Mouse (Mus musculus) stomach, embryonic 15.5 days (tissue): ENCODE measurements at regions not wholly inside any gene's neighbourhood (a gene's known extent, or its start where the extent isn't known, plus 50 kb on each side); places are given as distances from the start of the nearest gene placed in this dataset.

Experiments used
- ATAC-seq: fragments of 200-750 bp; cut with Nextera tagmentation; 2 replicates; pipeline ENCODE4 v1.8.0; 2017; ENCODE audit warnings: low read depth, moderate number of reproducible peaks, moderate TSS enrichment; ENCODE audit not compliant: insufficient read depth, low FRiP score
- H3K27ac ChIP-seq: fragments of 300-500 bp; sonication (generic); 2 replicates; pipeline ENCODE4 v1.5.1; 2015; ENCODE audit warnings: mild to moderate bottlenecking, inconsistent platforms
- H3K27me3 ChIP-seq: fragments of 300-500 bp; sonication (generic); replicated peaks from 2 replicates; pipeline ENCODE4 v1.6.1; 2015; ENCODE audit warnings: inconsistent platforms
- H3K36me3 ChIP-seq: fragments of 300-500 bp; sonication (generic); 2 replicates; pipeline ENCODE4 v1.6.1; 2015; ENCODE audit warnings: inconsistent platforms
- H3K4me1 ChIP-seq: fragments of 300-500 bp; sonication (generic); 2 replicates; pipeline ENCODE4 v1.6.1; 2015; ENCODE audit warnings: inconsistent platforms
- H3K4me2 ChIP-seq: fragments of 300-500 bp; sonication (generic); 2 replicates; pipeline ENCODE4 v1.6.1; 2015; ENCODE audit warnings: mild to moderate bottlenecking, inconsistent platforms
- H3K4me3 ChIP-seq: fragments of 300-500 bp; sonication (generic); replicated peaks from 2 replicates; pipeline ENCODE4 v1.5.1; 2015; ENCODE audit warnings: inconsistent platforms
- H3K9ac ChIP-seq: fragments of 300-500 bp; sonication (generic); 2 replicates; pipeline ENCODE4 v1.6.1; 2015; ENCODE audit warnings: inconsistent platforms
- H3K9me3 ChIP-seq: fragments of 300-500 bp; sonication (generic); 2 replicates; pipeline ENCODE4 v1.6.1; 2016; ENCODE audit warnings: inconsistent platforms
- WGBS: fragments of 180-500 bp; shearing (Covaris S2); methylation state at CpG from one replicate; pipeline ENCODE4 v1.1.7; 2015; 5-methylcytosine and 5-hydroxymethylcytosine counted together

GRCm38 (mm10) chr14:110276192-110276591 lies 478.8 kb downstream of the Slitrk6 start:
- H3K27ac ChIP-seq = no peak overlapping the region
- no peak overlapping the region for H3K4me3 ChIP-seq
- no peaks in the 10 kb centered on the region for H3K36me3 ChIP-seq
- no peaks in the 10 kb centered on the region for H3K27me3 ChIP-seq
- no peaks in the 10 kb centered on the region for H3K4me1 ChIP-seq
- ATAC-seq = no peak
- 4% methylated on average over 1 of the region's 1 CpGs for WGBS
- no peak overlapping the region for H3K9ac ChIP-seq
- H3K4me2 ChIP-seq = no peak overlapping the region
- no peaks in the 10 kb centered on the region for H3K9me3 ChIP-seq

- no peak for ATAC-seq
- 82% methylated on average over 2 of the region's 2 CpGs for WGBS
- no peak overlapping the region for H3K4me3 ChIP-seq
These were observed 483.7 kb downstream of the Slitrk6 start for GRCm38 (mm10) chr14:110271270-110271669.

GRCm38 (mm10) chr14:110244466-110244865 lies 510.5 kb downstream of the Slitrk6 start:
- no peak overlapping the region for H3K27ac ChIP-seq
- no peak overlapping the region for H3K4me3 ChIP-seq
- H3K4me1 ChIP-seq = no peaks in the 10 kb centered on the region
- no peaks in the 10 kb centered on the region for H3K36me3 ChIP-seq
- no peak overlapping the region for H3K4me2 ChIP-seq
- 72% methylated on average over 1 of the region's 1 CpGs for WGBS
- H3K9ac ChIP-seq = no peak overlapping the region
- ATAC-seq = no peak
- no peaks in the 10 kb centered on the region for H3K9me3 ChIP-seq
- no peaks in the 10 kb centered on the region for H3K27me3 ChIP-seq

More at GRCm38 (mm10) chr14:110271270-110271669, 483.7 kb downstream of the Slitrk6 start:
- H3K9me3 ChIP-seq = no peaks in the 10 kb centered on the region
- no peak overlapping the region for H3K4me2 ChIP-seq
- no peak overlapping the region for H3K9ac ChIP-seq
- no peaks in the 10 kb centered on the region for H3K4me1 ChIP-seq
- no peaks in the 10 kb centered on the region for H3K27me3 ChIP-seq
- no peak overlapping the region for H3K27ac ChIP-seq
- H3K36me3 ChIP-seq = no peaks in the 10 kb centered on the region

- H3K9ac ChIP-seq = no peak overlapping the region
- H3K9me3 ChIP-seq = no peaks in the 10 kb centered on the region
- WGBS = 84% methylated on average over 2 of the region's 2 CpGs
- no peaks in the 10 kb centered on the region for H3K4me1 ChIP-seq
- ATAC-seq = no peak
- H3K27ac ChIP-seq = no peak overlapping the region
- no peaks in the 10 kb centered on the region for H3K36me3 ChIP-seq
- no peak overlapping the region for H3K4me2 ChIP-seq
- H3K4me3 ChIP-seq = no peak overlapping the region
- H3K27me3 ChIP-seq = no peaks in the 10 kb centered on the region
These were observed 511.4 kb downstream of the Slitrk6 start for GRCm38 (mm10) chr14:110243549-110243948.

GRCm38 (mm10) chr14:110238800-110239199 lies 516.1 kb downstream of the Slitrk6 start:
- Histone ChIP-seq H3K4me3 (no peak overlapping the region), H3K27me3 (no peaks in the 10 kb centered on the region), H3K4me1 (no peaks in the 10 kb centered on the region), H3K9ac (no peak overlapping the region), H3K4me2 (no peak overlapping the region), H3K9me3 (no peaks in the 10 kb centered on the region), H3K36me3 (no peaks in the 10 kb centered on the region), H3K27ac (no peak overlapping the region)
- 74% methylated on average over 2 of the region's 2 CpGs for WGBS
- no peak for ATAC-seq

GRCm38 (mm10) chr14:110224678-110225446 lies 530.1 kb downstream of the Slitrk6 start:
- H3K36me3 ChIP-seq = no peaks in the 10 kb centered on the region
- H3K9ac ChIP-seq = no peak overlapping the region
- H3K4me3 ChIP-seq = no peak overlapping the region
- H3K27me3 ChIP-seq = no peaks in the 10 kb centered on the region
- H3K9me3 ChIP-seq = no peaks in the 10 kb centered on the region
- 70% methylated on average over 6 of the region's 6 CpGs for WGBS
- no peak for ATAC-seq
- no peaks in the 10 kb centered on the region for H3K4me1 ChIP-seq
- H3K4me2 ChIP-seq = no peak overlapping the region
- H3K27ac ChIP-seq = no peak overlapping the region

- 67% methylated on average over 2 of the region's 2 CpGs for WGBS
- Histone ChIP-seq H3K4me3 (no peak overlapping the region), H3K9me3 (no peaks in the 10 kb centered on the region), H3K9ac (no peak overlapping the region), H3K4me2 (no peak overlapping the region), H3K27me3 (no peaks in the 10 kb centered on the region), H3K36me3 (no peaks in the 10 kb centered on the region), H3K27ac (no peak overlapping the region), H3K4me1 (no peaks in the 10 kb centered on the region)
- no peak for ATAC-seq
These were observed 563.9 kb downstream of the Slitrk6 start for GRCm38 (mm10) chr14:110190987-110191607.

- Histone ChIP-seq H3K36me3 (no peaks in the 10 kb centered on the region), H3K4me1 (no peaks in the 10 kb centered on the region), H3K4me3 (no peak overlapping the region), H3K9ac (no peak overlapping the region), H3K9me3 (no peaks in the 10 kb centered on the region), H3K4me2 (no peak overlapping the region), H3K27ac (no peak overlapping the region), H3K27me3 (no peaks in the 10 kb centered on the region)
- WGBS = 57% methylated on average over 3 of the region's 3 CpGs
- ATAC-seq = no peak
These were observed 564.5 kb downstream of the Slitrk6 start for GRCm38 (mm10) chr14:110190471-110190870.

- no peak for ATAC-seq
- Histone ChIP-seq H3K4me1 (no peaks in the 10 kb centered on the region), H3K27me3 (no peaks in the 10 kb centered on the region), H3K9ac (no peak overlapping the region), H3K36me3 (no peaks in the 10 kb centered on the region), H3K4me3 (no peak overlapping the region), H3K4me2 (no peak overlapping the region), H3K27ac (no peak overlapping the region), H3K9me3 (no peaks in the 10 kb centered on the region)
These were observed 575.8 kb downstream of the Slitrk6 start for GRCm38 (mm10) chr14:110179166-110179565.

GRCm38 (mm10) chr14:110171162-110172117 lies 583.5 kb downstream of the Slitrk6 start:
- no peak overlapping the region for H3K9ac ChIP-seq
- WGBS = 48% methylated on average over 3 of the region's 3 CpGs
- no peaks in the 10 kb centered on the region for H3K36me3 ChIP-seq
- ATAC-seq = peak; percentile 63; the same call in 1 of the 2 replicates
- H3K4me3 ChIP-seq = no peak overlapping the region
- no peaks in the 10 kb centered on the region for H3K4me1 ChIP-seq
- H3K9me3 ChIP-seq = no peaks in the 10 kb centered on the region
- no peak overlapping the region for H3K4me2 ChIP-seq
- H3K27me3 ChIP-seq = no peaks in the 10 kb centered on the region
- H3K27ac ChIP-seq = peak overlapping the region; percentile 65

GRCm38 (mm10) chr14:110168632-110169031 lies 586.3 kb downstream of the Slitrk6 start:
- Histone ChIP-seq H3K27me3 (no peaks in the 10 kb centered on the region), H3K4me1 (no peaks in the 10 kb centered on the region), H3K9ac (no peak overlapping the region), H3K9me3 (no peaks in the 10 kb centered on the region), H3K27ac (no peak overlapping the region), H3K36me3 (no peaks in the 10 kb centered on the region), H3K4me3 (no peak overlapping the region), H3K4me2 (no peak overlapping the region)
- 36% methylated on average over 5 of the region's 5 CpGs for WGBS
- ATAC-seq = no peak

- Histone ChIP-seq H3K36me3 (no peaks in the 10 kb centered on the region), H3K4me1 (0 out of 2 replicates have a peak, but pooled peaks cover 3% of the 10 kb centered on the region), H3K4me3 (no peak overlapping the region), H3K27ac (no peak overlapping the region), H3K4me2 (no peak overlapping the region), H3K9me3 (no peaks in the 10 kb centered on the region), H3K9ac (no peak overlapping the region), H3K27me3 (no peaks in the 10 kb centered on the region)
- ATAC-seq = no peak
- 40% methylated on average over 5 of the region's 5 CpGs for WGBS
These were observed 626.7 kb downstream of the Slitrk6 start for GRCm38 (mm10) chr14:110128265-110128664.
